Mouse (Mus musculus): ENCODE measurements around the gene Fmo4. TPM values are rescaled to one million over a fixed set of nuclear protein-coding genes. Genes with fewer than 3 reads are reported as not detected.
A peak's percentile ranks its signal among the peaks of the same experiment; 100 is the strongest.

The Fmo4 gene
- 2.2 and 3.0 TPM in 2 replicates for polyA plus RNA-seq (2012; rRNA removed)
- 2.0 and 3.2 TPM in 2 replicates for polyA plus RNA-seq (2014; fragmentation: Nextera tagmentation; extraction: Ambion mirVana)

- Histone ChIP-seq H3K27me3 (ENCODE audit: control insufficient read depth, insufficient read depth, low read length) (no peaks in the 10 kb centered on the region), H3K4me2 (ENCODE audit: low read depth) (peak within 1 kb of the TSS; percentile 3; the same call in 1 of the 2 replicates), H3K36me3 (replicated peaks; ENCODE audit: control insufficient read depth, insufficient read depth, low read depth) (no peaks in the 10 kb centered on the region), H3K27ac (no peak within 1 kb of the TSS), H3K4me3 (ENCODE audit: insufficient read depth in 1 of 2, low read depth in 2 of 2, low read length in 2 of 2) (no peak within 1 kb of the TSS; a peak in 1 of 4 replicates), H3K4me1 (replicated peaks; ENCODE audit: control insufficient read depth in 2 of 2, insufficient read depth in 2 of 2, low read length in 1 of 2) (no peaks in the 10 kb centered on the region; a peak in 1 of 4 replicates), H3K9me3 (ENCODE audit: control insufficient read depth, low read length) (no peaks in the 10 kb centered on the region), H3K9ac (replicated peaks) (no peak within 1 kb of the TSS)
- peak in 2 of 3 experiments; percentile 5 to 6 for DNase-seq (ENCODE audit: low read depth in 3 of 3, low spot score in 3 of 3)
- no peak for ATAC-seq (ENCODE audit: insufficient read depth)
- TF ChIP-seq CTCF (IDR thresholded peaks at IDR 0.05; ENCODE audit: low read depth) = no peak
- no peak for TF ChIP-seq EP300 (IDR thresholded peaks at IDR 0.05; ENCODE audit: low read depth)
- WGBS (ENCODE audit: insufficient replicate concordance) = 36% methylated on average over 8 of the region's 8 CpGs
Measured at GRCm38 (mm10) chr1:162813836-162814156, at the start of gene Fmo4. Gene Fmo4 (minus strand): TSS chr1:162813972.

- Histone ChIP-seq H3K9ac (replicated peaks) (no peak overlapping the region), H3K9me3 (ENCODE audit: control insufficient read depth, low read length) (no peaks in the 10 kb centered on the region), H3K27me3 (ENCODE audit: control insufficient read depth, insufficient read depth, low read length) (no peaks in the 10 kb centered on the region), H3K4me3 (ENCODE audit: insufficient read depth in 1 of 2, low read depth in 2 of 2, low read length in 2 of 2) (no peak overlapping the region), H3K27ac (no peak overlapping the region), H3K4me1 (replicated peaks; ENCODE audit: control insufficient read depth in 2 of 2, insufficient read depth in 2 of 2, low read length in 1 of 2) (peaks cover 0 to 6% of the 10 kb centered on the region in 2 experiments; a peak in 2 of 4 replicates), H3K36me3 (replicated peaks; ENCODE audit: control insufficient read depth, insufficient read depth, low read depth) (no peaks in the 10 kb centered on the region), H3K4me2 (ENCODE audit: low read depth) (no peak overlapping the region)
- no peak for DNase-seq (ENCODE audit: low read depth in 3 of 3, low spot score in 3 of 3)
- TF ChIP-seq CTCF (IDR thresholded peaks at IDR 0.05; ENCODE audit: low read depth) (no peak), EP300 (IDR thresholded peaks at IDR 0.05; ENCODE audit: low read depth) (no peak)
- no peak for ATAC-seq (ENCODE audit: insufficient read depth)
- 59% methylated on average over 1 of the region's 1 CpGs for WGBS (ENCODE audit: insufficient replicate concordance)
Measured at GRCm38 (mm10) chr1:162862328-162862727, 48.6 kb upstream of the Fmo4 start.

- Histone ChIP-seq H3K4me3 (ENCODE audit: insufficient read depth in 1 of 2, low read depth in 2 of 2, low read length in 2 of 2) (no peak overlapping the region), H3K9me3 (ENCODE audit: control insufficient read depth, low read length) (no peaks in the 10 kb centered on the region), H3K27ac (no peak overlapping the region), H3K4me1 (replicated peaks; ENCODE audit: control insufficient read depth in 2 of 2, insufficient read depth in 2 of 2, low read length in 1 of 2) (peaks cover 0 to 3% of the 10 kb centered on the region in 2 experiments; a peak in 2 of 4 replicates), H3K4me2 (ENCODE audit: low read depth) (no peak overlapping the region), H3K27me3 (ENCODE audit: control insufficient read depth, insufficient read depth, low read length) (no peaks in the 10 kb centered on the region), H3K9ac (replicated peaks) (no peak overlapping the region), H3K36me3 (replicated peaks; ENCODE audit: control insufficient read depth, insufficient read depth, low read depth) (no peaks in the 10 kb centered on the region)
- 68% methylated on average over 9 of the region's 9 CpGs for WGBS (ENCODE audit: insufficient replicate concordance)
- TF ChIP-seq CTCF (IDR thresholded peaks at IDR 0.05; ENCODE audit: low read depth) (no peak), EP300 (IDR thresholded peaks at IDR 0.05; ENCODE audit: low read depth) (no peak)
- DNase-seq (ENCODE audit: low read depth in 3 of 3, low spot score in 3 of 3) (no peak), ATAC-seq (ENCODE audit: insufficient read depth) (no peak)
Measured at GRCm38 (mm10) chr1:162859996-162860605, 46.3 kb upstream of the Fmo4 start.

GRCm38 (mm10) chr1:162859545-162859976, 45.8 kb upstream of the Fmo4 start:
- TF ChIP-seq EP300 (IDR thresholded peaks at IDR 0.05; ENCODE audit: low read depth) (no peak), CTCF (IDR thresholded peaks at IDR 0.05; ENCODE audit: low read depth) (no peak)
- DNase-seq (ENCODE audit: low read depth in 3 of 3, low spot score in 3 of 3) = no peak
- Histone ChIP-seq H3K9me3 (ENCODE audit: control insufficient read depth, low read length) (no peaks in the 10 kb centered on the region), H3K9ac (replicated peaks) (no peak overlapping the region), H3K27ac (no peak overlapping the region), H3K4me2 (ENCODE audit: low read depth) (no peak overlapping the region), H3K27me3 (ENCODE audit: control insufficient read depth, insufficient read depth, low read length) (no peaks in the 10 kb centered on the region), H3K4me3 (ENCODE audit: insufficient read depth in 1 of 2, low read depth in 2 of 2, low read length in 2 of 2) (no peak overlapping the region), H3K4me1 (replicated peaks; ENCODE audit: control insufficient read depth in 2 of 2, insufficient read depth in 2 of 2, low read length in 1 of 2) (no peaks in the 10 kb centered on the region; a peak in 2 of 4 replicates), H3K36me3 (replicated peaks; ENCODE audit: control insufficient read depth, insufficient read depth, low read depth) (no peaks in the 10 kb centered on the region)
- WGBS (ENCODE audit: insufficient replicate concordance) = 68% methylated on average over 10 of the region's 10 CpGs
- no peak for ATAC-seq (ENCODE audit: insufficient read depth)

GRCm38 (mm10) chr1:162858748-162859130, 45.0 kb upstream of the Fmo4 start:
- Histone ChIP-seq H3K4me2 (ENCODE audit: low read depth) (no peak overlapping the region), H3K27ac (no peak overlapping the region), H3K27me3 (ENCODE audit: control insufficient read depth, insufficient read depth, low read length) (no peaks in the 10 kb centered on the region), H3K4me3 (ENCODE audit: insufficient read depth in 1 of 2, low read depth in 2 of 2, low read length in 2 of 2) (no peak overlapping the region), H3K9me3 (ENCODE audit: control insufficient read depth, low read length) (no peaks in the 10 kb centered on the region), H3K9ac (replicated peaks) (no peak overlapping the region), H3K4me1 (replicated peaks; ENCODE audit: control insufficient read depth in 2 of 2, insufficient read depth in 2 of 2, low read length in 1 of 2) (peaks cover 0 to 5% of the 10 kb centered on the region in 2 experiments; a peak in 2 of 4 replicates), H3K36me3 (replicated peaks; ENCODE audit: control insufficient read depth, insufficient read depth, low read depth) (no peaks in the 10 kb centered on the region)
- ATAC-seq (ENCODE audit: insufficient read depth) (no peak), DNase-seq (ENCODE audit: low read depth in 3 of 3, low spot score in 3 of 3) (no peak)
- TF ChIP-seq CTCF (IDR thresholded peaks at IDR 0.05; ENCODE audit: low read depth) = no peak
- TF ChIP-seq EP300 (IDR thresholded peaks at IDR 0.05; ENCODE audit: low read depth) = no peak
- 70% methylated on average over 12 of the region's 12 CpGs for WGBS (ENCODE audit: insufficient replicate concordance)
